Mouse (Mus musculus) hindbrain, embryonic 16.5 days (tissue): ENCODE measurements around the gene Crkl. TPM values are rescaled to one million over a fixed set of nuclear protein-coding genes. Genes with fewer than 3 reads are reported as not detected.

ENCODE experiments used
- ATAC-seq: fragments of 200-750 bp; cut with Nextera tagmentation; 2 replicates; pipeline ENCODE4 v1.8.0; 2017; ENCODE audit warnings: moderate TSS enrichment, moderate library complexity
- H3K27ac ChIP-seq: fragments of 300-500 bp; sonication (generic); 2 replicates; pipeline ENCODE4 v1.5.1; 2014; ENCODE audit warnings: low read depth, mild to moderate bottlenecking, control low read depth, low read length, moderate library complexity
- H3K27me3 ChIP-seq: fragments of 300-500 bp; sonication (generic); replicated peaks from 2 replicates; pipeline ENCODE4 v1.6.1; 2014; ENCODE audit warnings: low read length; ENCODE audit not compliant: control insufficient read depth, insufficient read depth
- H3K36me3 ChIP-seq: fragments of 300-500 bp; sonication (generic); 2 replicates; pipeline ENCODE4 v1.6.1; 2014; ENCODE audit warnings: mild to moderate bottlenecking, low read length, moderate library complexity, mixed read lengths; ENCODE audit not compliant: control insufficient read depth, insufficient read depth
- H3K4me1 ChIP-seq: fragments of 300-500 bp; sonication (generic); 2 replicates; pipeline ENCODE4 v1.6.1; 2014; ENCODE audit warnings: low read depth, low read length; ENCODE audit not compliant: control insufficient read depth, insufficient read depth
- H3K4me2 ChIP-seq: fragments of 300-500 bp; sonication (generic); 2 replicates; pipeline ENCODE4 v1.6.1; 2014; ENCODE audit warnings: mild to moderate bottlenecking, low read length, control low read depth, moderate library complexity
- H3K4me3 ChIP-seq: fragments of 300-500 bp; sonication (generic); 2 replicates; pipeline ENCODE4 v1.5.1; 2014; ENCODE audit warnings: mild to moderate bottlenecking, low read length, control low read depth, moderate library complexity
- H3K9ac ChIP-seq: fragments of 300-500 bp; sonication (generic); 2 replicates; pipeline ENCODE4 v1.6.1; 2014; ENCODE audit warnings: low read depth, mild to moderate bottlenecking, control low read depth, low read length, moderate library complexity
- H3K9me3 ChIP-seq: fragments of 300-500 bp; sonication (generic); 2 replicates; pipeline ENCODE4 v1.6.1; 2014; ENCODE audit warnings: mild to moderate bottlenecking, low read length, moderate library complexity; ENCODE audit not compliant: control insufficient read depth
- WGBS: fragments of 180-500 bp; shearing (Covaris S2); extraction: QIAGEN DNeasy Blood & Tissue Kit; methylation state at CpG from one replicate; pipeline ENCODE4 v1.1.7; 2014; 5-methylcytosine and 5-hydroxymethylcytosine counted together
- polyA plus RNA-seq: library from polyadenylated mRNA; unstranded; fragments of >200 nt; fragmentation: Nextera tagmentation; extraction: Ambion mirVana; gene quantifications from 2 replicates; pipeline ENCODE4 v1.2.1, GENCODE M21; 2015

Crkl gene
- 74.3 and 74.6 TPM in 2 replicates for polyA plus RNA-seq

- no peaks in the 10 kb centered on the region for H3K9me3 ChIP-seq
- under 1% methylated on average over 58 of the region's 63 CpGs for WGBS
These were observed at the start of gene Crkl for GRCm38 (mm10) chr16:17451541-17452372. Crkl (plus strand) TSS chr16:17451987.

GRCm38 (mm10) chr16:17402855-17403254 is 48.9 kb upstream of the Crkl start:
- WGBS, result 84% methylated on average over 1 of the region's 1 CpGs
- Histone ChIP-seq H3K9ac (no peak overlapping the region), H3K4me2 (no peak overlapping the region), H3K36me3 (peaks cover 4% of the 10 kb centered on the region; the same call in 1 of the 2 replicates), H3K27me3 (no peaks in the 10 kb centered on the region), H3K9me3 (no peaks in the 10 kb centered on the region), H3K27ac (no peak overlapping the region), H3K4me1 (peaks cover 24% of the 10 kb centered on the region), H3K4me3 (no peak overlapping the region)
- ATAC-seq, result no peak

More at GRCm38 (mm10) chr16:17451541-17452372, at the start of gene Crkl:
- H3K4me3 ChIP-seq, result peak within 1 kb of the TSS; percentile 98
- H3K27ac ChIP-seq, result peak within 1 kb of the TSS; percentile 97
- peaks cover 22% of the 10 kb centered on the region for H3K4me1 ChIP-seq
- H3K27me3 ChIP-seq, result no peaks in the 10 kb centered on the region
- H3K36me3 ChIP-seq, result peaks cover 2% of the 10 kb centered on the region; the same call in 1 of the 2 replicates
- peak within 1 kb of the TSS; percentile 99 for H3K9ac ChIP-seq
- peak; percentile 96 for ATAC-seq
- H3K4me2 ChIP-seq, result peak within 1 kb of the TSS; percentile 96

- under 1% methylated on average over 22 of the region's 22 CpGs for WGBS
- peaks cover 24% of the 10 kb centered on the region for H3K4me1 ChIP-seq
- ATAC-seq, result peak; percentile 84
These were observed 46.5 kb upstream of the Crkl start for GRCm38 (mm10) chr16:17405271-17405696.

GRCm38 (mm10) chr16:17405736-17406443 is 45.9 kb upstream of the Crkl start, which contains the start of the genes Snap29 and Pi4ka:
Snap29 (plus strand) TSS chr16:17405986.
Pi4ka (minus strand) TSS chr16:17406314.
- Histone ChIP-seq H3K9ac (peak within 1 kb of the TSS; percentile 84), H3K27ac (peak within 1 kb of the TSS; percentile 83), H3K4me1 (peaks cover 24% of the 10 kb centered on the region), H3K4me3 (peak within 1 kb of the TSS; percentile 68), H3K27me3 (no peaks in the 10 kb centered on the region), H3K9me3 (no peaks in the 10 kb centered on the region), H3K36me3 (peaks cover 4% of the 10 kb centered on the region; the same call in 1 of the 2 replicates), H3K4me2 (peak within 1 kb of the TSS; percentile 69)
- peak; percentile 98 for ATAC-seq
- under 1% methylated on average over 68 of the region's 69 CpGs for WGBS

More at GRCm38 (mm10) chr16:17405271-17405696, 46.5 kb upstream of the Crkl start:
- H3K9ac ChIP-seq, result peak overlapping the region; percentile 84
- H3K27me3 ChIP-seq, result no peaks in the 10 kb centered on the region
- H3K27ac ChIP-seq, result peak overlapping the region; percentile 83
- H3K36me3 ChIP-seq, result peaks cover 4% of the 10 kb centered on the region; the same call in 1 of the 2 replicates
- H3K4me3 ChIP-seq, result peak overlapping the region; percentile 68
- peak overlapping the region; percentile 69 for H3K4me2 ChIP-seq
- no peaks in the 10 kb centered on the region for H3K9me3 ChIP-seq

GRCm38 (mm10) chr16:17406512-17407231 is 45.1 kb upstream of the Crkl start:
- H3K36me3 ChIP-seq, result peaks cover 4% of the 10 kb centered on the region; the same call in 1 of the 2 replicates

GRCm38 (mm10) chr16:17409046-17409445 is 42.7 kb upstream of the Crkl start:
- Histone ChIP-seq H3K27ac (no peak overlapping the region), H3K9ac (no peak overlapping the region), H3K36me3 (no peaks in the 10 kb centered on the region), H3K4me3 (no peak overlapping the region), H3K9me3 (no peaks in the 10 kb centered on the region), H3K4me2 (no peak overlapping the region), H3K27me3 (no peaks in the 10 kb centered on the region), H3K4me1 (peaks cover 20% of the 10 kb centered on the region)
- ATAC-seq, result no peak
- WGBS, result 92% methylated on average over 2 of the region's 2 CpGs

More at GRCm38 (mm10) chr16:17406512-17407231, 45.1 kb upstream of the Crkl start:
- Histone ChIP-seq H3K27me3 (no peaks in the 10 kb centered on the region), H3K27ac (no peak overlapping the region), H3K4me3 (peak overlapping the region; percentile 68), H3K4me1 (peaks cover 24% of the 10 kb centered on the region), H3K9me3 (no peaks in the 10 kb centered on the region), H3K4me2 (peak overlapping the region; percentile 58), H3K9ac (peak overlapping the region; percentile 76)
- WGBS, result 39% methylated on average over 9 of the region's 9 CpGs
- ATAC-seq, result no peak

- H3K4me1 ChIP-seq, result peaks cover 11% of the 10 kb centered on the region
- H3K4me3 ChIP-seq, result no peak overlapping the region
- H3K4me2 ChIP-seq, result no peak overlapping the region
- no peaks in the 10 kb centered on the region for H3K9me3 ChIP-seq
- 76% methylated on average over 4 of the region's 4 CpGs for WGBS
- H3K27ac ChIP-seq, result no peak overlapping the region
- no peaks in the 10 kb centered on the region for H3K27me3 ChIP-seq
- ATAC-seq, result no peak
- no peaks in the 10 kb centered on the region for H3K36me3 ChIP-seq
- no peak overlapping the region for H3K9ac ChIP-seq
These were observed 41.6 kb upstream of the Crkl start for GRCm38 (mm10) chr16:17410209-17410608.

- Histone ChIP-seq H3K4me3 (no peak overlapping the region), H3K27me3 (no peaks in the 10 kb centered on the region), H3K4me1 (no peaks in the 10 kb centered on the region), H3K36me3 (peaks cover 40% of the 10 kb centered on the region), H3K27ac (no peak overlapping the region), H3K4me2 (no peak overlapping the region), H3K9me3 (no peaks in the 10 kb centered on the region), H3K9ac (no peak overlapping the region)
- 82% methylated on average over 3 of the region's 3 CpGs for WGBS
- ATAC-seq, result no peak
These were observed 28.8 kb upstream of the Crkl start for GRCm38 (mm10) chr16:17423021-17423420.
